Mouse (Mus musculus) hindbrain, embryonic 12.5 days (tissue): ENCODE data around the gene Pde4c. TPM values are rescaled to one million over a fixed set of nuclear protein-coding genes. Genes with fewer than 3 reads are reported as not detected.

ENCODE experiments used
- ATAC-seq: fragments of 200-750 bp; cut with Nextera tagmentation; 2 replicates; pipeline ENCODE4 v1.8.0; 2017; ENCODE audit warnings: moderate TSS enrichment; ENCODE audit not compliant: low FRiP score
- H3K27ac ChIP-seq: fragments of 300-500 bp; sonication (generic); 2 replicates; pipeline ENCODE4 v1.5.1; 2016; ENCODE audit warnings: mild to moderate bottlenecking
- H3K27me3 ChIP-seq: fragments of 300-500 bp; sonication (generic); 2 replicates; pipeline ENCODE4 v1.6.1; 2016; ENCODE audit warnings: mild to moderate bottlenecking
- H3K36me3 ChIP-seq: fragments of 300-500 bp; sonication (generic); 2 replicates; pipeline ENCODE4 v1.6.1; 2016; ENCODE audit warnings: mild to moderate bottlenecking
- H3K4me1 ChIP-seq: fragments of 300-500 bp; sonication (generic); 2 replicates; pipeline ENCODE4 v1.6.1; 2016
- H3K4me2 ChIP-seq: fragments of 300-500 bp; sonication (generic); replicated peaks from 2 replicates; pipeline ENCODE4 v1.6.1; 2016; ENCODE audit warnings: mild to moderate bottlenecking
- H3K4me3 ChIP-seq: fragments of 300-500 bp; sonication (generic); 2 replicates; pipeline ENCODE4 v1.5.1; 2016; ENCODE audit warnings: mild to moderate bottlenecking
- H3K9ac ChIP-seq: fragments of 300-500 bp; sonication (generic); 2 replicates; pipeline ENCODE4 v1.6.1; 2016; ENCODE audit warnings: mild to moderate bottlenecking, moderate library complexity
- H3K9me3 ChIP-seq: fragments of 300-500 bp; sonication (generic); replicated peaks from 2 replicates; pipeline ENCODE4 v1.6.1; 2016; ENCODE audit warnings: mild to moderate bottlenecking
- WGBS: fragments of 180-500 bp; shearing (Covaris S2); methylation state at CpG from one replicate; pipeline ENCODE4 v1.1.7; 2016; 5-methylcytosine and 5-hydroxymethylcytosine counted together
- polyA plus RNA-seq: library from polyadenylated mRNA; unstranded; fragments of >200 nt; fragmentation: Nextera tagmentation; extraction: Ambion mirVana; gene quantifications from 2 replicates; pipeline ENCODE4 v1.2.1, GENCODE M21; 2016

The Pde4c gene
- polyA plus RNA-seq, 1 experiment from 2014 or later = 0.26 TPM

- H3K27me3 ChIP-seq = no peaks in the 10 kb centered on the region
- peak overlapping the region; percentile 33; the same call in 1 of the 2 replicates for H3K9ac ChIP-seq
- peaks cover 42% of the 10 kb centered on the region for H3K4me1 ChIP-seq
- no peak for ATAC-seq
- 93% methylated on average over 18 of the region's 18 CpGs for WGBS
- peaks cover 68% of the 10 kb centered on the region for H3K36me3 ChIP-seq
- H3K9me3 ChIP-seq = no peaks in the 10 kb centered on the region
- H3K4me2 ChIP-seq = peak overlapping the region; percentile 90
- H3K4me3 ChIP-seq = peak overlapping the region; percentile 82; the same call in 1 of the 2 replicates
- no peak overlapping the region for H3K27ac ChIP-seq
These were observed 51.2 kb downstream of the Pde4c start for GRCm38 (mm10) chr8:70774740-70775139.

- Histone ChIP-seq H3K27ac (no peak overlapping the region), H3K36me3 (peaks cover 68% of the 10 kb centered on the region), H3K4me1 (peaks cover 42% of the 10 kb centered on the region), H3K4me3 (peak overlapping the region; percentile 82), H3K9me3 (no peaks in the 10 kb centered on the region), H3K27me3 (no peaks in the 10 kb centered on the region), H3K9ac (peak overlapping the region; percentile 87), H3K4me2 (peak overlapping the region; percentile 90)
- WGBS = 92% methylated on average over 5 of the region's 5 CpGs
- no peak for ATAC-seq
These were observed 51.7 kb downstream of the Pde4c start for GRCm38 (mm10) chr8:70775227-70775626.

GRCm38 (mm10) chr8:70775851-70776495 lies 52.5 kb downstream of the Pde4c start:
- Histone ChIP-seq H3K27me3 (no peaks in the 10 kb centered on the region), H3K9me3 (no peaks in the 10 kb centered on the region), H3K4me1 (peaks cover 42% of the 10 kb centered on the region), H3K4me2 (peak overlapping the region; percentile 90), H3K36me3 (peaks cover 68% of the 10 kb centered on the region), H3K27ac (peak overlapping the region; percentile 96), H3K9ac (peak overlapping the region; percentile 87), H3K4me3 (peak overlapping the region; percentile 82)
- 2% methylated on average over 32 of the region's 34 CpGs for WGBS
- no peak; the same call in none of the 2 replicates for ATAC-seq

- Histone ChIP-seq H3K27me3 (no peaks in the 10 kb centered on the region), H3K9ac (peak within 1 kb of the TSS; percentile 87), H3K4me2 (peak within 1 kb of the TSS; percentile 90), H3K4me1 (peaks cover 42% of the 10 kb centered on the region), H3K36me3 (peaks cover 65% of the 10 kb centered on the region), H3K9me3 (no peaks in the 10 kb centered on the region), H3K4me3 (peak within 1 kb of the TSS; percentile 82), H3K27ac (peak within 1 kb of the TSS; percentile 96)
- under 1% methylated on average over 91 of the region's 94 CpGs for WGBS
- ATAC-seq = peak; percentile 91
These were observed 53.2 kb downstream of the Pde4c start, which contains the start of gene Pik3r2 for GRCm38 (mm10) chr8:70776496-70777444. Gene Pik3r2 (minus strand): TSS chr8:70776713.

GRCm38 (mm10) chr8:70780093-70780492 lies 56.6 kb downstream of the Pde4c start:
- no peaks in the 10 kb centered on the region for H3K9me3 ChIP-seq
- no peaks in the 10 kb centered on the region for H3K27me3 ChIP-seq
- peaks cover 22% of the 10 kb centered on the region for H3K4me1 ChIP-seq
- WGBS = 83% methylated on average over 11 of the region's 11 CpGs
- H3K4me3 ChIP-seq = no peak overlapping the region
- H3K36me3 ChIP-seq = peaks cover 61% of the 10 kb centered on the region
- no peak for ATAC-seq
- no peak overlapping the region for H3K9ac ChIP-seq
- no peak overlapping the region for H3K27ac ChIP-seq
- no peak overlapping the region for H3K4me2 ChIP-seq

- Histone ChIP-seq H3K36me3 (peaks cover 65% of the 10 kb centered on the region), H3K4me3 (no peak overlapping the region), H3K4me1 (peaks cover 23% of the 10 kb centered on the region), H3K27ac (no peak overlapping the region), H3K4me2 (no peak overlapping the region), H3K27me3 (peaks cover 3% of the 10 kb centered on the region; the same call in 1 of the 2 replicates), H3K9ac (no peak overlapping the region), H3K9me3 (no peaks in the 10 kb centered on the region)
- WGBS = 86% methylated on average over 25 of the region's 25 CpGs
- ATAC-seq = no peak
These were observed 63.0 kb downstream of the Pde4c start for GRCm38 (mm10) chr8:70786291-70787050.

- ATAC-seq = no peak
- H3K4me3 ChIP-seq = no peak overlapping the region
- no peak overlapping the region for H3K9ac ChIP-seq
- H3K4me1 ChIP-seq = peaks cover 29% of the 10 kb centered on the region
- peaks cover 3% of the 10 kb centered on the region; the same call in 1 of the 2 replicates for H3K27me3 ChIP-seq
- no peak overlapping the region for H3K27ac ChIP-seq
- H3K4me2 ChIP-seq = no peak overlapping the region
- peaks cover 64% of the 10 kb centered on the region for H3K36me3 ChIP-seq
- no peaks in the 10 kb centered on the region for H3K9me3 ChIP-seq
- 91% methylated on average over 3 of the region's 3 CpGs for WGBS
These were observed 63.5 kb downstream of the Pde4c start for GRCm38 (mm10) chr8:70787051-70787445.

- Histone ChIP-seq H3K36me3 (peaks cover 58% of the 10 kb centered on the region), H3K4me3 (0 out of 2 replicates have a peak overlapping the region, but pooled peaks have one; percentile 1)
These were observed 64.6 kb downstream of the Pde4c start for GRCm38 (mm10) chr8:70787941-70788667.

GRCm38 (mm10) chr8:70789046-70789445 lies 65.5 kb downstream of the Pde4c start:
- H3K4me1 ChIP-seq = peaks cover 41% of the 10 kb centered on the region
- ATAC-seq = no peak
- peaks cover 6% of the 10 kb centered on the region for H3K27me3 ChIP-seq
- H3K27ac ChIP-seq = no peak overlapping the region
- no peak overlapping the region for H3K4me2 ChIP-seq
- no peaks in the 10 kb centered on the region for H3K9me3 ChIP-seq
- no peak overlapping the region for H3K9ac ChIP-seq
- 79% methylated on average over 10 of the region's 10 CpGs for WGBS
- H3K4me3 ChIP-seq = no peak overlapping the region
- peaks cover 49% of the 10 kb centered on the region for H3K36me3 ChIP-seq

More at GRCm38 (mm10) chr8:70787941-70788667, 64.6 kb downstream of the Pde4c start:
- Histone ChIP-seq H3K4me1 (peaks cover 36% of the 10 kb centered on the region), H3K27me3 (peaks cover 3% of the 10 kb centered on the region; the same call in 1 of the 2 replicates), H3K27ac (no peak overlapping the region), H3K9ac (peak overlapping the region; percentile 5; the same call in 1 of the 2 replicates), H3K9me3 (no peaks in the 10 kb centered on the region), H3K4me2 (peak overlapping the region; percentile 24)
- 19% methylated on average over 30 of the region's 30 CpGs for WGBS
- no peak for ATAC-seq

GRCm38 (mm10) chr8:70790846-70791245 lies 67.3 kb downstream of the Pde4c start:
- Histone ChIP-seq H3K4me2 (peak overlapping the region; percentile 60), H3K4me1 (peaks cover 41% of the 10 kb centered on the region), H3K27me3 (peaks cover 21% of the 10 kb centered on the region), H3K9me3 (no peaks in the 10 kb centered on the region), H3K4me3 (no peak overlapping the region), H3K9ac (peak overlapping the region; percentile 85), H3K36me3 (peaks cover 31% of the 10 kb centered on the region), H3K27ac (no peak overlapping the region)
- WGBS = 61% methylated on average over 8 of the region's 8 CpGs
- no peak for ATAC-seq

- Histone ChIP-seq H3K36me3 (peaks cover 26% of the 10 kb centered on the region), H3K4me2 (peak overlapping the region; percentile 60), H3K9me3 (no peaks in the 10 kb centered on the region), H3K27me3 (peaks cover 23% of the 10 kb centered on the region), H3K4me3 (peak overlapping the region; percentile 66), H3K9ac (peak overlapping the region; percentile 85), H3K27ac (peak overlapping the region; percentile 17; the same call in 1 of the 2 replicates), H3K4me1 (peaks cover 43% of the 10 kb centered on the region)
- ATAC-seq = no peak
- WGBS = 79% methylated on average over 7 of the region's 7 CpGs
These were observed 67.8 kb downstream of the Pde4c start for GRCm38 (mm10) chr8:70791294-70791701.
